17 mouse cellular contexts compared by ENCODE assay signal in the genomic region with DNA sequence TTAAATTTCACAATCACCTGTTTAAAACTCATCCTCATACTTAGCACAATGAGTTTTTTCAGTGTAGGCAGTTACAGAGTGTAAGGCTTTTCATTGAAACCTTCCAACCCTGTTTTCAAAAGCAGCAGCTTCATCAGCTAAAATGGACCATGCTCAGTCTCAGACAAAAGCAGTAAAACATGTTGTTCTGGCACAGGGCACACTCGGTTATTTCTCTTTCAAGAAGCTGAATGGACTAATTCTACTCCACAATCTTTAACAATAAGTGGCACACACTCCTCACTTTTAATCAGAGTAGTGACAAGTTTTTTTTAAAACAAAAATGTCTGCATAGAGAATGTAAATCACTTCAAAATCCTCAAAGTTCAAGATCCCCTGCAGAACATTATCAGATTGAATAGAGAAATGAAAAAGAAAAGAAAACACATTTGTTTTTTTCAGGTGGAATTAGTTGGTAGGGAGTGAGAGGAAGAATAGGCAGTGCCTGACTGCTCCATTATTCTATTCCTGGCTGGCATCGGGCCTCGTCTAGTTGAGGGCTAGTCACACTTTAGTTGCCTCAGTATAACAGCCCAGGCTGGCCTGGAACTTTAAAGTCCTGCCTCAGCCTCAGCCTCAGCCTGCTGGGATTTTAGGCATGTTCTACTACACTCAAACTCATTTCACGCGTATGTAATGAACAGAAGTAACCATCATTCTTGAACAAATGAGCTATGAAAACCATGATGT.
DNase-seq lines count a peak whose midpoint lies in the region; ATAC-seq and TF ChIP-seq lines count a peak whose summit lies in the region.
"Had no signal": no experiment of that assay in that cellular context is flagged by ENCODE, and none has a peak within 500 bp of the region (broad histone marks: within the 10 kb centered on the region; RNA-seq: fewer than 3 reads in every experiment).

No protein-coding gene starts in this region.

- peak; percentile 73; the same call in 1 of the 2 replicates for ATAC-seq in neural tube, embryonic 11.5 days (ENCODE audit: insufficient read depth, low FRiP score, low TSS enrichment)
- no peak for ATAC-seq in neural tube, embryonic 15.5 days (ENCODE audit: low FRiP score)
- peak; percentile 95 for ATAC-seq in forebrain, embryonic 14.5 days
- ATAC-seq: intestine, embryonic 16.5 days had no signal

- no peaks in the 10 kb centered on the region for H3K27me3 ChIP-seq in neural tube, embryonic 11.5 days (ENCODE audit: control insufficient read depth, insufficient read depth, low read length)
- H3K27me3 ChIP-seq in neural tube, embryonic 15.5 days (replicated peaks) = no peaks in the 10 kb centered on the region
- H3K27me3 ChIP-seq in forebrain, embryonic 14.5 days (replicated peaks; ENCODE audit: control insufficient read depth, insufficient read depth, low read length) = no peaks in the 10 kb centered on the region
- no peaks in the 10 kb centered on the region for H3K27me3 ChIP-seq in heart, embryonic 10.5 days (ENCODE audit: insufficient read depth, poor library complexity, severe bottlenecking)
- H3K27me3 ChIP-seq: embryonic facial prominence, embryonic 13.5 days; heart, embryonic 12.5 days; hindbrain, embryonic 15.5 days had no signal

- DNase-seq in neural tube, embryonic 11.5 days (ENCODE audit: low spot score) = no peak
- DNase-seq in brain, embryonic 14.5 days (ENCODE audit: low read depth) = peak; percentile 89
- DNase-seq in forebrain, embryonic 14.5 days (ENCODE audit: low spot score) = peak; percentile 79
- peak; percentile 2 for DNase-seq in mesoderm, embryonic 11.5 days (ENCODE audit: low read depth, low spot score)
- no peak for DNase-seq in heart, embryonic 10.5 days (ENCODE audit: low spot score)
- no peak for DNase-seq in urinary bladder, adult 2 months (ENCODE audit: low spot score)
- DNase-seq: adrenal gland, adult 8-10 months; cerebellum, adult 18-20 months; cerebellum, adult 9-11 months; cerebellum, postnatal 36 days; gastrocnemius, postnatal 14 days; heart, adult 2 months had no signal

- WGBS in neural tube, embryonic 11.5 days = 70% methylated on average over 5 of the region's 5 CpGs
- 44% methylated on average over 5 of the region's 5 CpGs for WGBS in neural tube, embryonic 15.5 days
- WGBS in forebrain, embryonic 14.5 days = 31% methylated on average over 5 of the region's 5 CpGs
- WGBS in heart, embryonic 10.5 days = 82% methylated on average over 5 of the region's 5 CpGs

- H3K36me3 ChIP-seq in neural tube, embryonic 11.5 days (ENCODE audit: control insufficient read depth, insufficient read depth, low read length) = no peaks in the 10 kb centered on the region
- H3K36me3 ChIP-seq in neural tube, embryonic 15.5 days = no peaks in the 10 kb centered on the region
- no peaks in the 10 kb centered on the region for H3K36me3 ChIP-seq in forebrain, embryonic 14.5 days (ENCODE audit: control insufficient read depth, insufficient read depth, low read length)
- H3K36me3 ChIP-seq in heart, embryonic 10.5 days = no peaks in the 10 kb centered on the region
- H3K36me3 ChIP-seq: embryonic facial prominence, embryonic 13.5 days; heart, embryonic 12.5 days; hindbrain, embryonic 15.5 days had no signal

- H3K9ac ChIP-seq in neural tube, embryonic 11.5 days (ENCODE audit: low read length) = no peak overlapping the region
- no peak overlapping the region for H3K9ac ChIP-seq in neural tube, embryonic 15.5 days (replicated peaks)
- no peak overlapping the region for H3K9ac ChIP-seq in forebrain, embryonic 14.5 days (ENCODE audit: low read length)
- H3K9ac ChIP-seq: embryonic facial prominence, embryonic 13.5 days; heart, embryonic 12.5 days; hindbrain, embryonic 15.5 days had no signal

- TF ChIP-seq POLR2A in brain, embryonic 14.5 days (IDR thresholded peaks at IDR 0.05; ENCODE audit: borderline replicate concordance, extremely low read depth, insufficient read depth, insufficient read length, poor library complexity, severe bottlenecking) = no peak

- no peak for TF ChIP-seq CTCF in brain, embryonic 14.5 days (IDR thresholded peaks at IDR 0.05; ENCODE audit: borderline replicate concordance, extremely low read depth, insufficient read depth, insufficient read length)

- no peaks in the 10 kb centered on the region for H3K9me3 ChIP-seq in neural tube, embryonic 11.5 days (ENCODE audit: control insufficient read depth, low read length)
- no peaks in the 10 kb centered on the region for H3K9me3 ChIP-seq in neural tube, embryonic 15.5 days (replicated peaks)
- H3K9me3 ChIP-seq in forebrain, embryonic 14.5 days (replicated peaks; ENCODE audit: control insufficient read depth, low read length) = no peaks in the 10 kb centered on the region
- no peaks in the 10 kb centered on the region for H3K9me3 ChIP-seq in heart, embryonic 10.5 days
- H3K9me3 ChIP-seq: embryonic facial prominence, embryonic 13.5 days; heart, embryonic 12.5 days; hindbrain, embryonic 15.5 days had no signal

- no peaks in the 10 kb centered on the region for H3K4me1 ChIP-seq in neural tube, embryonic 11.5 days (ENCODE audit: control insufficient read depth, insufficient read depth, low read length)
- H3K4me1 ChIP-seq in neural tube, embryonic 15.5 days = no peaks in the 10 kb centered on the region
- peaks cover 3% of the 10 kb centered on the region; the same call in 1 of the 2 replicates for H3K4me1 ChIP-seq in forebrain, embryonic 14.5 days (ENCODE audit: control insufficient read depth, insufficient read depth, low read length)
- no peaks in the 10 kb centered on the region for H3K4me1 ChIP-seq in heart, embryonic 10.5 days
- H3K4me1 ChIP-seq: embryonic facial prominence, embryonic 13.5 days; heart, embryonic 12.5 days; hindbrain, embryonic 15.5 days had no signal

- H3K4me2 ChIP-seq in neural tube, embryonic 11.5 days (ENCODE audit: low read depth) = no peak overlapping the region
- no peak overlapping the region for H3K4me2 ChIP-seq in neural tube, embryonic 15.5 days
- H3K4me2 ChIP-seq in forebrain, embryonic 14.5 days (ENCODE audit: low read length) = no peak overlapping the region
- H3K4me2 ChIP-seq: embryonic facial prominence, embryonic 13.5 days; heart, embryonic 12.5 days; hindbrain, embryonic 15.5 days had no signal

- no peak overlapping the region for H3K27ac ChIP-seq in neural tube, embryonic 11.5 days (ENCODE audit: low read depth, low read length)
- no peak overlapping the region for H3K27ac ChIP-seq in neural tube, embryonic 15.5 days (replicated peaks)
- H3K27ac ChIP-seq in forebrain, embryonic 14.5 days (ENCODE audit: low read depth, low read length) = 0 out of 2 replicates have a peak overlapping the region, but pooled peaks have one; percentile 1
- no peak overlapping the region for H3K27ac ChIP-seq in heart, embryonic 10.5 days
- H3K27ac ChIP-seq: embryonic facial prominence, embryonic 13.5 days; heart, adult 2 months; hindbrain, embryonic 15.5 days had no signal

- H3K4me3 ChIP-seq in neural tube, embryonic 11.5 days (ENCODE audit: low read depth, low read length) = no peak overlapping the region
- H3K4me3 ChIP-seq in neural tube, embryonic 15.5 days (replicated peaks) = no peak overlapping the region
- no peak overlapping the region for H3K4me3 ChIP-seq in forebrain, embryonic 14.5 days (ENCODE audit: low read depth, low read length)
- H3K4me3 ChIP-seq in heart, embryonic 10.5 days = no peak overlapping the region
- H3K4me3 ChIP-seq: embryonic facial prominence, embryonic 13.5 days; heart, adult 2 months; heart, embryonic 12.5 days; hindbrain, embryonic 15.5 days had no signal

Comparison
In these comparisons a context has a peak if more than half of its experiments do, and no peak if none do; other contexts are left out.
1. DNase-seq: peak in brain, embryonic 14.5 days (single experiment), forebrain, embryonic 14.5 days (single experiment) and mesoderm, embryonic 11.5 days (single experiment); none in neural tube, embryonic 11.5 days (single experiment), heart, embryonic 10.5 days (single experiment) and urinary bladder, adult 2 months (single experiment).